Mouse (Mus musculus) cerebellum, adult 11 months (tissue): Measurements from ENCODE around the gene Ttll4.

Experiments used
- DNase-seq: peaks from one replicate; pipeline ENCODE4 v3.0.0; 2022

The Ttll4 gene

GRCm38 (mm10) chr1:74661448-74662195, at the start of gene Ttll4:
Gene Ttll4, plus strand, starts transcription at chr1:74661745.
- peak; percentile 95 for DNase-seq

- DNase-seq = no peak
Measured at GRCm38 (mm10) chr1:74624183-74624582, 37.4 kb upstream of the Ttll4 start.

DNA sequence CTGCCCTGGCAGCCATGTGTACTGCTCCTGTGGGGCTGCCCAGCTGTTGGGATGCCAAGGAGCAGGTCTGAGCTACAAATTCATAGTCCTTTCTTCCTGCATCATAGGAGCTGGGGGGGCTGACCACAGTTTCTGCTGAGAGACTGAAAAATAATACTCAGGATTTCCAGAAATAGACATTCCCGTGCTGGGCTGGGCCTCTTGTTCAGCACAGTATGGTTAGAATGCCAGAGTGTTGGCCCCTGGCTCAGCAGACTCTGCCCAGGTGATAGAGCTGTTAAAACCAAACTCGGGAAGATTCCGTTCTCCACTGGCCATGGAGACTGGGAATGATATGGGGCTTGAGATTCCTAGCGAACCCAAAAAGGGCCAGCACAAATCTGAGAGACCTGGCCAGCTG, 35.5 kb upstream of the Ttll4 start:
- DNase-seq = no peak

- DNase-seq = no peak
Measured at GRCm38 (mm10) chr1:74628001-74628400, 33.5 kb upstream of the Ttll4 start.

GRCm38 (mm10) chr1:74632734-74633133, 28.8 kb upstream of the Ttll4 start:
- DNase-seq = no peak

- DNase-seq = no peak
Measured at GRCm38 (mm10) chr1:74643524-74643923, 18.0 kb upstream of the Ttll4 start.

GRCm38 (mm10) chr1:74643926-74644325, 17.6 kb upstream of the Ttll4 start:
- DNase-seq = no peak

GRCm38 (mm10) chr1:74662253-74662865, 814 bp downstream of the Ttll4 start:
- no peak for DNase-seq

- DNase-seq = no peak
Measured at GRCm38 (mm10) chr1:74665153-74665552, 3.6 kb downstream of the Ttll4 start.

- no peak for DNase-seq
Measured at GRCm38 (mm10) chr1:74668371-74668770, 6.8 kb downstream of the Ttll4 start.

DNA sequence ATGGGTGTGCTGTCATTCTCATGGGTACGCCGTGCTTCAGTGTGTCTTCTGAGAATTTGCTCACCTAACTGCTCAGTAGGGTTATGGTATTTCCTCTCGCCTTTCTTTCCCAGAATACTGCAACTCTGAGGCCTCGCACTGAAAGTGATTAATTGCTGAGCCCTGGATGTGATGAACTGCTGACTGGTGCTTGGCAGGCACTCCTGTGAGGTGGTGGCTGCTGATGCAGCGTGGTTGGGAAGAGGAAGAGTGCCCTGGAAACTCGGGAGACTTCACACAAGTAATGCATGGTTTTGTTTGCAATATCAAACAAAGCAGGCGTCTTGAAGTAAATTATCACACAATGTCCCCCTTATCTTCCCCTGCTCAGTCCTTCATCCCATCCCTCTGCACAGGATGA, 11.2 kb downstream of the Ttll4 start:
- DNase-seq = no peak

- no peak for DNase-seq
Measured at GRCm38 (mm10) chr1:74676863-74677262, 15.3 kb downstream of the Ttll4 start.

DNA sequence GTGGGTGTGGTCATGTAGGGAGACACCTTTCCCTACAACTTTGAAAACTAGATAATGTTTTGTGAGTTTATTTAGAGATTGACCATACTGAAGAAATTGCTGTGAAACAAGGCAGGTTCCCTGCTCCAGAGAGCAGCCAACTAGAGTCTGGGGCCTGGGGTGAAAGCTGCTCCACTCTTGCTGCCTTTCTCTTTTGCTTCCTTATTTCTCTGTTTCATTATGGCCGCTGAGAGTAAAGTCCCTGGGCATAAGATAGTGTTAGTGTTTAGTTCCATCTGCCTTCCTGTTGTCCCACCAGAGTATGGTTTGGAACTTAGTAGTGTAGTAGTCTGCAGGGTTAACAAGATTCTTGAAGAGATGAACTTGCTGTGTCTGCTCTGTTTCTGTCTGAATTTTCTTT, 16.3 kb downstream of the Ttll4 start:
- DNase-seq = no peak

- DNase-seq = no peak
Measured at GRCm38 (mm10) chr1:74687131-74687530, 25.6 kb downstream of the Ttll4 start.

DNA sequence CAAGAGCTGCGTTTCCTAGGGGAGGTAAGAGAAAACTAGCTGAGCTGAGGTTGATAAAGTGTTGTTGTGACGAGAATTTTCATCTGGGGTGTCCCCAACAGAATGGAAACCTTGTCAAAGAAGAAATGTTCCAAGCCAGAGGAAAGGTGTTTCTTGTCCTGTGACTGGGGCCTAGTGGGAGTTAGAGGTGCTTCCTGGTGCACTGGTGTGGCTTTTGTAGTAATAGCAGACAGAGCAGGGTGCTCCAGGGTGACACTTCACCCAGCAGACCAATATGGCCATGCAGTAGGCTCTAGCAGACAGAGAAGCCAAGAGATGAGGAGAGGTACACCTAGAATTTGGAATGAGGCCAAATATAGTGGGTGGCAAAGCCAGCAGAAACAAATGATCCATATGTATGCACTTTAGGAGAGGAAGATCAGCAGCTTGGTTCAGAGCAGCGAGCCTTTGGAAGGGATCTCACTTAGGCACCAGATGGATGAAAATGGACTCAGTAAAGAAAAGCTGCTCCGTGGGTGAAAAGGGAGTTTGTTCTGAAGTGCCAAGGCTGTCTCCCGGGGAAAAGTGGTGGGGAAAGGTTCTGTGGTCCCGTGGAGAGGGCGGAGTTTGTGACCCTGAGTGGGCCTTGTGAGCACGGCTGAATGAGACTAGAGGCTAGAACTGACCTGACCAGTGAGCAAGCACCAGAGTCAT, 32.5 kb downstream of the Ttll4 start:
- no peak for DNase-seq

DNA sequence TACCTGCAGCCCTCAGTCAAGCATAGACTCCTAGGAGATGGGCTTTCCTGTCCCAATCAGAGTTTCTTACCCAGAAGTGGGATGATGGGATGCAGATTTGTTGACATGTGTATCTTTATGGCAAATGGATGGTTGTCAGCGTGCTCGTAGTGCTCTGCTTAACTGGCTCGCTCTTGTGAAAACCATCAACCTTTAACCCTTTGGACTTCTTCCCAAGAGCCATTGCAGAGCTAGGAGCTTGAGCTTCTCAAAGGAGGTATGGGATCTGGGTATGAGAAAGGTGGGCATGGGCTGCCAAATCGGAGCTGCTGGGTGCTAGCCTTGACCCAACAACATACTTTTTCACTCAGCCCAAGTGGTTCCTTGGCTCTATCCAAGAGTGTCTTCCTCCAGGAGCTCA, 34.3 kb downstream of the Ttll4 start:
- DNase-seq = no peak

GRCm38 (mm10) chr1:74697416-74697815, 35.9 kb downstream of the Ttll4 start:
- no peak for DNase-seq

- DNase-seq = no peak
Measured at GRCm38 (mm10) chr1:74698353-74698752, 36.8 kb downstream of the Ttll4 start.

DNA sequence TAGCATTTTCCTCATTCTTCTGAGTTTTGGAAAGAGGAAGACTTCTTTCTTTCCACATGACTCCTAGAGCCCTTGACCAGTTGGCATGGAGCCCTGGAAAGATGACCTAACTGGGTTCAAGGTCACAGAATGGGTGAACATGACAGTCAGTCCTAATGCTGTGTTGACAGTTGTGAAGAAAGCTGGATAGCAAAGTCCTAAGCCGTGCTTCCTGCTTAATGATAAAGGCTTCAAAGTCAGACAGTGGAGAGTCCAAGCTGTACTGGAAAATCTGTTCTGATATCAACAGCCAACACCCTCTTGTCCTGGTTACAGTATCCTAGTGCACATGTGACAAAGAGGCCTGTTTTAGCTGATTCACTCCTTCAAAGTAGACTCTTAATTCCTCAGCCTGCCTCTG, 37.2 kb downstream of the Ttll4 start:
- DNase-seq = no peak

GRCm38 (mm10) chr1:74702142-74702553, 40.6 kb downstream of the Ttll4 start:
- DNase-seq = no peak

DNA sequence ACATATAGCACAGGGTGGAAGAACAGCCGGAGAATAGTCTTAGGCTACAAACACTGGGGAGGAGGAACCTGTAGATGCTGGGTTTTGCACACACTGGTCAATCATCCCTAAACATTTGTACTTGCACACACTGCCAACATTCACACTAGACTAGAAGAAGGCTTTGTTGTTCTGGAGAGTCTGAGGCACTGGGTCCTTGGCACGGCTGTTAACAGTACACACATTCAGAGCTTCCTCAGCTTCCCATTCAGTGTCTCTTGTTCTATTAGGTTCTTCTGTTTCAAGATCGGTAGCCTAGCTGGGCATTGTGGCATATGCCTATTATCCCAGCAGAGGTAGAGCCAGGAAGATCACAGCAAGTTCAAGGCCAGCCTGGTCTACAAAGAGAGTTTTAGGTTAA, 42.6 kb downstream of the Ttll4 start:
- no peak for DNase-seq

- DNase-seq = no peak
Measured at GRCm38 (mm10) chr1:74705016-74705415, 43.5 kb downstream of the Ttll4 start.

GRCm38 (mm10) chr1:74709566-74709965, 48.0 kb downstream of the Ttll4 start:
- no peak for DNase-seq

GRCm38 (mm10) chr1:74712046-74712445, 50.5 kb downstream of the Ttll4 start:
- no peak for DNase-seq
